Mouse (Mus musculus): Measurements from ENCODE around the gene Tmem139.

GRCm38 (mm10) chr6:42309816-42310378, 48.1 kb downstream of the Tmem139 start:
- no peak for TF ChIP-seq TAL1 (IDR thresholded peaks at IDR 0.05; ENCODE audit: low read length)
- TF ChIP-seq GATA1 (IDR thresholded peaks at IDR 0.05; ENCODE audit: low read length), result no peak

Measured in erythroblast, embryonic 14.5 days (primary cell).